Mouse (Mus musculus): Measurements from ENCODE around the gene Mab21l1. TPM values are rescaled to one million over a fixed set of nuclear protein-coding genes. Genes with fewer than 3 reads are reported as not detected.

The Mab21l1 gene
- polyA plus RNA-seq (2012; rRNA removed), result 0.11 TPM in 1 of 2 replicates, not detected in the other

DNA sequence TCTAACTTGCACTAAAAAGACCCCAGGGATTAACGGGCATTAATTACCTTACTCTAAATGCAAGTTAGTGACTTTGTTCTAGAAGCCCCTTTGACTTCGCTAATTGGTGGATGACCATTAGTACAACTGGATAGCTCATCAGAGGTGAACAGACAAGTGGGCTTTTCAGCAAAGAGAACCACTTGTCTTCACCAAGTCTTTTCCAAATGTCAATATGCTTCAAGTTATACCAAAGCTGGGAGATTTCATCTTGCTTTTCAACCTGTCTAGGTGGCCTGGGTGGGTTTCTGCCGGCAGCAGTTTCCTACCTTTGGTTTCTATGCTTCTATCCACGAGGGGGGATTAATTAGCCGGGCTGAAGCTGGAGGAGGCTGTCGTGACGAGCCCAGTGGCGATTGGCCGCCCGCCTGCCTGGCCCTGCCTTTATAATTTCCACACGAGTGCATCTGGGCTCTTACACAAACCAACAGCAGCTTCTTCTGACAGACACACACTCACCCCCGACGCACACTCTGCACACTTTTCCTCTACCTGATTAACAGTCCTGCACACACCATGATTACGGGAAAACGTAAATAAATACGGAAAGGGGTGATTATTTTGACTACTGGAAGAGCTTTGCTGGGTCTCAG lies at the start of gene Mab21l1:
TSS of gene Mab21l1 (plus strand) at position 455 of the 632 bp plus-strand sequence.
- no peaks in the 10 kb centered on the region for H3K36me3 ChIP-seq (ENCODE audit: control insufficient read depth, insufficient read depth, low read length)
- TF ChIP-seq CTCF (IDR thresholded peaks at IDR 0.05; ENCODE audit: extremely low read depth, insufficient read length, insufficient replicate concordance, low read depth, low read length), result no peak
- TF ChIP-seq POLR2A (IDR thresholded peaks at IDR 0.05; ENCODE audit: low read depth, low read length), result no peak
- no peaks in the 10 kb centered on the region; the same call in 1 of the 2 replicates for H3K4me1 ChIP-seq (ENCODE audit: control insufficient read depth, insufficient read depth, insufficient read length, low read length)
- peak within 1 kb of the TSS; percentile 43 for H3K4me3 ChIP-seq (ENCODE audit: low read depth, low read length)
- H3K27ac ChIP-seq (ENCODE audit: insufficient read depth, low read depth, low read length), result no peak within 1 kb of the TSS
- H3K27me3 ChIP-seq (ENCODE audit: control insufficient read depth, insufficient read depth, low read length), result peaks cover 4% of the 10 kb centered on the region; the same call in 1 of the 2 replicates
- 64% methylated on average over 16 of the region's 16 CpGs for WGBS

DNA sequence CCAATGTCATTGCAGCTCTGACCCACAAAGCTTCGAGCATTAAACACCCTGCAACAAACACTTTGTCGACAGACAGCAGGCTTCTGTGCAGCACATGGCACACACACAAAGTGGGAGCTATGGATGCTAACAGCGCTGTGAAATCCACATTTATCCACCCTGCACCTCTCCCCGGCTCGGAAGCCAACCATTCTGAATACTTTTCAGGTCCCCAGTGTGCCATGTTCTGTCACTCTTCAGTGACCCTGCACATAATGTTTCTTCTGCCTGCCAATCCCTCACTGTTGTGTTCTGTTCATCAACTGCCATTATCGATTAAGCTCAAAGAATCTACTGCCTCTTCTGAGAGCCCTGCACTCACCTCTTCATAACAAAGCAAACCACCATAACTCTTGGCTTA lies 48.6 kb upstream of the Mab21l1 start:
- Histone ChIP-seq H3K27ac (ENCODE audit: insufficient read depth, low read depth, low read length) (no peak overlapping the region), H3K4me1 (ENCODE audit: control insufficient read depth, insufficient read depth, insufficient read length, low read length) (no peaks in the 10 kb centered on the region), H3K36me3 (ENCODE audit: control insufficient read depth, insufficient read depth, low read length) (no peaks in the 10 kb centered on the region), H3K27me3 (ENCODE audit: control insufficient read depth, insufficient read depth, low read length) (no peaks in the 10 kb centered on the region), H3K4me3 (ENCODE audit: low read depth, low read length) (no peak overlapping the region)
- TF ChIP-seq CTCF (IDR thresholded peaks at IDR 0.05; ENCODE audit: extremely low read depth, insufficient read length, insufficient replicate concordance, low read depth, low read length) (no peak), POLR2A (IDR thresholded peaks at IDR 0.05; ENCODE audit: low read depth, low read length) (no peak)
- 91% methylated on average over 6 of the region's 6 CpGs for WGBS

GRCm38 (mm10) chr3:55741428-55741827 lies 40.9 kb upstream of the Mab21l1 start:
- Histone ChIP-seq H3K36me3 (ENCODE audit: control insufficient read depth, insufficient read depth, low read length) (no peaks in the 10 kb centered on the region), H3K4me3 (ENCODE audit: low read depth, low read length) (no peak overlapping the region), H3K4me1 (ENCODE audit: control insufficient read depth, insufficient read depth, insufficient read length, low read length) (no peaks in the 10 kb centered on the region), H3K27me3 (ENCODE audit: control insufficient read depth, insufficient read depth, low read length) (no peaks in the 10 kb centered on the region), H3K27ac (ENCODE audit: insufficient read depth, low read depth, low read length) (no peak overlapping the region)
- TF ChIP-seq POLR2A (IDR thresholded peaks at IDR 0.05; ENCODE audit: low read depth, low read length) (no peak), CTCF (IDR thresholded peaks at IDR 0.05; ENCODE audit: extremely low read depth, insufficient read length, insufficient replicate concordance, low read depth, low read length) (no peak)
- 85% methylated on average over 6 of the region's 6 CpGs for WGBS

- WGBS, result 86% methylated on average over 5 of the region's 5 CpGs
- no peaks in the 10 kb centered on the region for H3K27me3 ChIP-seq (ENCODE audit: control insufficient read depth, insufficient read depth, low read length)
- no peaks in the 10 kb centered on the region for H3K36me3 ChIP-seq (ENCODE audit: control insufficient read depth, insufficient read depth, low read length)
- H3K27ac ChIP-seq (ENCODE audit: insufficient read depth, low read depth, low read length), result no peak overlapping the region
- no peaks in the 10 kb centered on the region for H3K4me1 ChIP-seq (ENCODE audit: control insufficient read depth, insufficient read depth, insufficient read length, low read length)
- no peak overlapping the region for H3K4me3 ChIP-seq (ENCODE audit: low read depth, low read length)
- no peak for TF ChIP-seq CTCF (IDR thresholded peaks at IDR 0.05; ENCODE audit: extremely low read depth, insufficient read length, insufficient replicate concordance, low read depth, low read length)
- TF ChIP-seq POLR2A (IDR thresholded peaks at IDR 0.05; ENCODE audit: low read depth, low read length), result no peak
Observed at GRCm38 (mm10) chr3:55742218-55742617, 40.1 kb upstream of the Mab21l1 start.

GRCm38 (mm10) chr3:55742654-55743053 lies 39.7 kb upstream of the Mab21l1 start:
- Histone ChIP-seq H3K27me3 (ENCODE audit: control insufficient read depth, insufficient read depth, low read length) (no peaks in the 10 kb centered on the region), H3K4me3 (ENCODE audit: low read depth, low read length) (no peak overlapping the region), H3K27ac (ENCODE audit: insufficient read depth, low read depth, low read length) (no peak overlapping the region), H3K4me1 (ENCODE audit: control insufficient read depth, insufficient read depth, insufficient read length, low read length) (no peaks in the 10 kb centered on the region), H3K36me3 (ENCODE audit: control insufficient read depth, insufficient read depth, low read length) (no peaks in the 10 kb centered on the region)
- 90% methylated on average over 4 of the region's 4 CpGs for WGBS
- TF ChIP-seq POLR2A (IDR thresholded peaks at IDR 0.05; ENCODE audit: low read depth, low read length) (no peak), CTCF (IDR thresholded peaks at IDR 0.05; ENCODE audit: extremely low read depth, insufficient read length, insufficient replicate concordance, low read depth, low read length) (no peak)

DNA sequence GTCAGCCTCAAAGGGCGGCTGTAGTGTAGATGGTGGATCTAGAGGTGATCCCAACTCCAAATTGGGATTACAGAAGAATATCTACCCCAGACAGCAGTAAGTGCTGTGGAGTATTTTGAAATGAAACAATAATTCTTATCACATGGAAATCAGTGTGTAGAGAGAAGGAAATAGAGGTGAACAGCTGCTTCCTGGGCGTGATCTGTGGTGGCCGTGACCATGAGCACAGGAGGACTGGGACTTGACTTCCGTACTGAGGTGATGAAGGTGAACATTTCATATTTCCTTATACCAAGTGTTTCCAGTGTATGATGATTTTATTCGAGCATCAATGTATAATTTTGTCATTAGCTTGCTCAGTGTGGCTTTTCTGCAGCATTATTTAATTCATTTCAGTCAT lies 38.4 kb upstream of the Mab21l1 start:
- no peaks in the 10 kb centered on the region for H3K36me3 ChIP-seq (ENCODE audit: control insufficient read depth, insufficient read depth, low read length)
- H3K27ac ChIP-seq (ENCODE audit: insufficient read depth, low read depth, low read length), result no peak overlapping the region
- TF ChIP-seq POLR2A (IDR thresholded peaks at IDR 0.05; ENCODE audit: low read depth, low read length) (no peak), CTCF (IDR thresholded peaks at IDR 0.05; ENCODE audit: extremely low read depth, insufficient read length, insufficient replicate concordance, low read depth, low read length) (no peak)
- H3K4me1 ChIP-seq (ENCODE audit: control insufficient read depth, insufficient read depth, insufficient read length, low read length), result no peaks in the 10 kb centered on the region
- H3K4me3 ChIP-seq (ENCODE audit: low read depth, low read length), result no peak overlapping the region
- no peaks in the 10 kb centered on the region for H3K27me3 ChIP-seq (ENCODE audit: control insufficient read depth, insufficient read depth, low read length)
- 71% methylated on average over 5 of the region's 5 CpGs for WGBS

GRCm38 (mm10) chr3:55750445-55751065 lies 31.8 kb upstream of the Mab21l1 start:
- H3K36me3 ChIP-seq (ENCODE audit: control insufficient read depth, insufficient read depth, low read length), result no peaks in the 10 kb centered on the region
- no peak overlapping the region for H3K4me3 ChIP-seq (ENCODE audit: low read depth, low read length)
- no peaks in the 10 kb centered on the region for H3K27me3 ChIP-seq (ENCODE audit: control insufficient read depth, insufficient read depth, low read length)
- H3K27ac ChIP-seq (ENCODE audit: insufficient read depth, low read depth, low read length), result no peak overlapping the region
- 82% methylated on average over 11 of the region's 11 CpGs for WGBS
- no peak for TF ChIP-seq CTCF (IDR thresholded peaks at IDR 0.05; ENCODE audit: extremely low read depth, insufficient read length, insufficient replicate concordance, low read depth, low read length)
- TF ChIP-seq POLR2A (IDR thresholded peaks at IDR 0.05; ENCODE audit: low read depth, low read length), result no peak
- no peaks in the 10 kb centered on the region for H3K4me1 ChIP-seq (ENCODE audit: control insufficient read depth, insufficient read depth, insufficient read length, low read length)

Measured in small intestine, adult 2 months (tissue).